Mouse (Mus musculus) hindbrain, embryonic 16.5 days (tissue): Measurements from ENCODE around the gene Liph. TPM values are rescaled to one million over a fixed set of nuclear protein-coding genes. Genes with fewer than 3 reads are reported as not detected.
A peak's percentile ranks its signal among the peaks of the same experiment; 100 is the strongest.
"Not testable (repeated sequence)": the region's sequence is repeated elsewhere in the genome, so short reads cannot be mapped to it uniquely, and the experiment has no call there.

Experiments used
- ATAC-seq: fragments of 200-750 bp; cut with Nextera tagmentation; 2 replicates; pipeline ENCODE4 v1.8.0; 2017; ENCODE audit warnings: moderate TSS enrichment, moderate library complexity
- H3K27ac ChIP-seq: fragments of 300-500 bp; sonication (generic); 2 replicates; pipeline ENCODE4 v1.5.1; 2014; ENCODE audit warnings: low read depth, mild to moderate bottlenecking, control low read depth, low read length, moderate library complexity
- H3K27me3 ChIP-seq: fragments of 300-500 bp; sonication (generic); replicated peaks from 2 replicates; pipeline ENCODE4 v1.6.1; 2014; ENCODE audit warnings: low read length; ENCODE audit not compliant: control insufficient read depth, insufficient read depth
- H3K36me3 ChIP-seq: fragments of 300-500 bp; sonication (generic); 2 replicates; pipeline ENCODE4 v1.6.1; 2014; ENCODE audit warnings: mild to moderate bottlenecking, low read length, moderate library complexity, mixed read lengths; ENCODE audit not compliant: control insufficient read depth, insufficient read depth
- H3K4me1 ChIP-seq: fragments of 300-500 bp; sonication (generic); 2 replicates; pipeline ENCODE4 v1.6.1; 2014; ENCODE audit warnings: low read depth, low read length; ENCODE audit not compliant: control insufficient read depth, insufficient read depth
- H3K4me2 ChIP-seq: fragments of 300-500 bp; sonication (generic); 2 replicates; pipeline ENCODE4 v1.6.1; 2014; ENCODE audit warnings: mild to moderate bottlenecking, low read length, control low read depth, moderate library complexity
- H3K4me3 ChIP-seq: fragments of 300-500 bp; sonication (generic); 2 replicates; pipeline ENCODE4 v1.5.1; 2014; ENCODE audit warnings: mild to moderate bottlenecking, low read length, control low read depth, moderate library complexity
- H3K9ac ChIP-seq: fragments of 300-500 bp; sonication (generic); 2 replicates; pipeline ENCODE4 v1.6.1; 2014; ENCODE audit warnings: low read depth, mild to moderate bottlenecking, control low read depth, low read length, moderate library complexity
- H3K9me3 ChIP-seq: fragments of 300-500 bp; sonication (generic); 2 replicates; pipeline ENCODE4 v1.6.1; 2014; ENCODE audit warnings: mild to moderate bottlenecking, low read length, moderate library complexity; ENCODE audit not compliant: control insufficient read depth
- WGBS: fragments of 180-500 bp; shearing (Covaris S2); extraction: QIAGEN DNeasy Blood & Tissue Kit; methylation state at CpG from one replicate; pipeline ENCODE4 v1.1.7; 2014; 5-methylcytosine and 5-hydroxymethylcytosine counted together
- polyA plus RNA-seq: library from polyadenylated mRNA; unstranded; fragments of >200 nt; fragmentation: Nextera tagmentation; extraction: Ambion mirVana; gene quantifications from 2 replicates; pipeline ENCODE4 v1.2.1, GENCODE M21; 2015

The Liph gene
- polyA plus RNA-seq, 1 experiment from 2014 or later: 1.0 TPM

GRCm38 (mm10) chr16:21955591-21955990, 39.9 kb downstream of the Liph start:
- Histone ChIP-seq H3K36me3 (no peaks in the 10 kb centered on the region), H3K27ac (no peak overlapping the region), H3K4me2 (no peak overlapping the region), H3K27me3 (no peaks in the 10 kb centered on the region), H3K4me1 (no peaks in the 10 kb centered on the region), H3K4me3 (no peak overlapping the region), H3K9me3 (no peaks in the 10 kb centered on the region), H3K9ac (no peak overlapping the region)
- 86% methylated on average over 12 of the region's 12 CpGs for WGBS
- no peak for ATAC-seq

GRCm38 (mm10) chr16:21946761-21947715, 48.4 kb downstream of the Liph start, which contains the start of gene Tmem41a:
TSS of gene Tmem41a (minus strand) at chr16:21947552.
- ATAC-seq: peak; percentile 98
- Histone ChIP-seq H3K4me2 (peak within 1 kb of the TSS; percentile 82), H3K27ac (peak within 1 kb of the TSS; percentile 82), H3K36me3 (no peaks in the 10 kb centered on the region), H3K4me3 (peak within 1 kb of the TSS; percentile 84), H3K9ac (peak within 1 kb of the TSS; percentile 88), H3K9me3 (no peaks in the 10 kb centered on the region), H3K27me3 (no peaks in the 10 kb centered on the region), H3K4me1 (peaks cover 9% of the 10 kb centered on the region)
- WGBS: under 1% methylated on average over 51 of the region's 63 CpGs

GRCm38 (mm10) chr16:21928471-21928870, 67.0 kb downstream of the Liph start:
- no peak overlapping the region for H3K9ac ChIP-seq
- H3K36me3 ChIP-seq: peaks cover 22% of the 10 kb centered on the region
- no peaks in the 10 kb centered on the region for H3K27me3 ChIP-seq
- no peak overlapping the region for H3K27ac ChIP-seq
- WGBS: 82% methylated on average over 13 of the region's 13 CpGs
- H3K4me1 ChIP-seq: no peaks in the 10 kb centered on the region
- H3K9me3 ChIP-seq: no peaks in the 10 kb centered on the region
- ATAC-seq: no peak
- H3K4me3 ChIP-seq: no peak overlapping the region
- H3K4me2 ChIP-seq: no peak overlapping the region

GRCm38 (mm10) chr16:21916681-21917080, 78.8 kb downstream of the Liph start:
- Histone ChIP-seq H3K27me3 (no peaks in the 10 kb centered on the region), H3K4me1 (no peaks in the 10 kb centered on the region), H3K4me2 (no peak overlapping the region), H3K36me3 (peaks cover 18% of the 10 kb centered on the region), H3K27ac (no peak overlapping the region), H3K9me3 (no peaks in the 10 kb centered on the region), H3K9ac (no peak overlapping the region), H3K4me3 (no peak overlapping the region)
- WGBS: 78% methylated on average over 7 of the region's 7 CpGs
- ATAC-seq: no peak

GRCm38 (mm10) chr16:21913347-21913746, 82.1 kb downstream of the Liph start:
- Histone ChIP-seq H3K27me3 (no peaks in the 10 kb centered on the region), H3K4me1 (no peaks in the 10 kb centered on the region), H3K9ac (no peak overlapping the region), H3K4me2 (no peak overlapping the region), H3K27ac (no peak overlapping the region), H3K9me3 (no peaks in the 10 kb centered on the region), H3K36me3 (peaks cover 19% of the 10 kb centered on the region), H3K4me3 (no peak overlapping the region)
- no peak for ATAC-seq
- 86% methylated on average over 6 of the region's 6 CpGs for WGBS

- not testable (repeated sequence) for H3K9ac ChIP-seq, H3K4me3 ChIP-seq, H3K4me2 ChIP-seq, H3K9me3 ChIP-seq, H3K4me1 ChIP-seq, ATAC-seq, H3K27ac ChIP-seq, H3K27me3 ChIP-seq
- peaks cover 18% of the 10 kb centered on the region for H3K36me3 ChIP-seq
- WGBS: 37% methylated on average over 6 of the region's 8 CpGs
Measured at GRCm38 (mm10) chr16:21908906-21909305, 86.6 kb downstream of the Liph start.

GRCm38 (mm10) chr16:21906902-21907301, 88.6 kb downstream of the Liph start:
- no peaks in the 10 kb centered on the region for H3K27me3 ChIP-seq
- WGBS: 98% methylated on average over 6 of the region's 6 CpGs
- no peak overlapping the region for H3K9ac ChIP-seq
- no peak overlapping the region for H3K27ac ChIP-seq
- H3K36me3 ChIP-seq: peaks cover 17% of the 10 kb centered on the region
- no peaks in the 10 kb centered on the region for H3K4me1 ChIP-seq
- no peak overlapping the region for H3K4me2 ChIP-seq
- no peak overlapping the region for H3K4me3 ChIP-seq
- ATAC-seq: no peak
- no peaks in the 10 kb centered on the region for H3K9me3 ChIP-seq

GRCm38 (mm10) chr16:21905996-21906395, 89.5 kb downstream of the Liph start:
- no peaks in the 10 kb centered on the region for H3K9me3 ChIP-seq
- 92% methylated on average over 7 of the region's 7 CpGs for WGBS
- H3K36me3 ChIP-seq: peaks cover 15% of the 10 kb centered on the region
- no peak overlapping the region for H3K9ac ChIP-seq
- no peak overlapping the region for H3K27ac ChIP-seq
- no peak overlapping the region for H3K4me3 ChIP-seq
- no peak for ATAC-seq
- H3K27me3 ChIP-seq: no peaks in the 10 kb centered on the region
- H3K4me2 ChIP-seq: no peak overlapping the region
- H3K4me1 ChIP-seq: no peaks in the 10 kb centered on the region

GRCm38 (mm10) chr16:21904636-21905035, 90.8 kb downstream of the Liph start:
- 90% methylated on average over 10 of the region's 10 CpGs for WGBS
- Histone ChIP-seq H3K4me2 (no peak overlapping the region), H3K9ac (no peak overlapping the region), H3K9me3 (no peaks in the 10 kb centered on the region), H3K4me1 (no peaks in the 10 kb centered on the region), H3K27ac (no peak overlapping the region), H3K4me3 (no peak overlapping the region), H3K27me3 (no peaks in the 10 kb centered on the region), H3K36me3 (peaks cover 14% of the 10 kb centered on the region)
- no peak for ATAC-seq
